Mouse (Mus musculus) liver, embryonic 16.5 days (tissue): ENCODE measurements around the gene Foxo3. TPM values are rescaled to one million over a fixed set of nuclear protein-coding genes. Genes with fewer than 3 reads are reported as not detected.

Source experiments
- ATAC-seq: fragments of 200-750 bp; cut with Nextera tagmentation; 2 replicates; pipeline ENCODE4 v1.8.0; 2017; ENCODE audit warnings: low read depth, mild to moderate bottlenecking, moderate number of reproducible peaks, moderate library complexity
- H3K27ac ChIP-seq: fragments of 300-500 bp; sonication (generic); 2 replicates; pipeline ENCODE4 v1.5.1; 2014; ENCODE audit warnings: mild to moderate bottlenecking, low read length
- H3K27me3 ChIP-seq: fragments of 300-500 bp; sonication (generic); 2 replicates; pipeline ENCODE4 v1.6.1; 2014; ENCODE audit warnings: low read depth, low read length, mixed read lengths; ENCODE audit not compliant: control insufficient read depth, insufficient read depth
- H3K36me3 ChIP-seq: fragments of 300-500 bp; sonication (generic); 2 replicates; pipeline ENCODE4 v1.6.1; 2014; ENCODE audit warnings: mild to moderate bottlenecking; ENCODE audit not compliant: control insufficient read depth, insufficient read depth
- H3K4me1 ChIP-seq: fragments of 300-500 bp; sonication (generic); 2 replicates; pipeline ENCODE4 v1.6.1; 2014; ENCODE audit warnings: low read depth, low read length, mixed read lengths; ENCODE audit not compliant: control insufficient read depth
- H3K4me2 ChIP-seq: fragments of 300-500 bp; sonication (generic); 2 replicates; pipeline ENCODE4 v1.6.1; 2014; ENCODE audit warnings: low read depth, low read length, mixed read lengths
- H3K4me3 ChIP-seq: fragments of 300-500 bp; sonication (generic); 2 replicates; pipeline ENCODE4 v1.5.1; 2014; ENCODE audit warnings: low read depth, mild to moderate bottlenecking, low read length
- H3K9ac ChIP-seq: fragments of 300-500 bp; sonication (generic); 2 replicates; pipeline ENCODE4 v1.6.1; 2014; ENCODE audit warnings: low read depth, low read length
- H3K9me3 ChIP-seq: fragments of 300-500 bp; sonication (generic); replicated peaks from 2 replicates; pipeline ENCODE4 v1.6.1; 2016; ENCODE audit warnings: low read length; ENCODE audit not compliant: control insufficient read depth
- WGBS: fragments of 180-500 bp; shearing (Covaris S2); extraction: QIAGEN DNeasy Blood & Tissue Kit; methylation state at CpG from one replicate; pipeline ENCODE4 v1.1.7; 2014; ENCODE audit not compliant: insufficient replicate concordance; 5-methylcytosine and 5-hydroxymethylcytosine counted together
- polyA plus RNA-seq: library from polyadenylated mRNA; unstranded; fragments of >200 nt; fragmentation: Nextera tagmentation; extraction: Ambion mirVana; gene quantifications from 2 replicates; pipeline ENCODE4 v1.2.1, GENCODE M21; 2015

The Foxo3 gene
- polyA plus RNA-seq, 1 experiment from 2014 or later, result 13.7 TPM

DNA sequence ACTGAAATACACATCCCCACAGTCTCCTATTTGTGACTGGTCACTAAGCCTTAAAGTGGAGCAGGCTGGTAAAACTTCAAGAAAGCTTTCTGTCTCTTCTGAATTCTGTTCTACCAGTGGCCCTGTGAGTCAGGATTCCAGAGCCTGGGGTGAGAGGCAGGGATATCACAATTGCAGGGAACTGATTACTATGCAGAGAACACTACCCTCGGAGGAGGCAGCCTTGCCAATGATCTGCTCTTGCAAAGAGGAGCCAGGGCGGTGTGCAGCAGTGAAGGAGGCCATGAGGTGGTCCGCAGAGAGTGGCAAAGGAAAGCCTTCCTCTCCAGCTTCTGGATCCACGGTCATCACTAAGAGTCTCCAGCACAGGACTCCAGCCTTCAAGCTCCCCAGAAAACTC is 34.8 kb downstream of the Foxo3 start:
- no peak for ATAC-seq
- Histone ChIP-seq H3K4me1 (peaks cover 76% of the 10 kb centered on the region), H3K4me3 (no peak overlapping the region), H3K27me3 (no peaks in the 10 kb centered on the region), H3K36me3 (peaks cover 10% of the 10 kb centered on the region; the same call in 1 of the 2 replicates), H3K9me3 (no peaks in the 10 kb centered on the region), H3K4me2 (no peak overlapping the region), H3K9ac (no peak overlapping the region), H3K27ac (0 out of 2 replicates have a peak overlapping the region, but pooled peaks have one; percentile 8)
- WGBS, result 81% methylated on average over 4 of the region's 4 CpGs

DNA sequence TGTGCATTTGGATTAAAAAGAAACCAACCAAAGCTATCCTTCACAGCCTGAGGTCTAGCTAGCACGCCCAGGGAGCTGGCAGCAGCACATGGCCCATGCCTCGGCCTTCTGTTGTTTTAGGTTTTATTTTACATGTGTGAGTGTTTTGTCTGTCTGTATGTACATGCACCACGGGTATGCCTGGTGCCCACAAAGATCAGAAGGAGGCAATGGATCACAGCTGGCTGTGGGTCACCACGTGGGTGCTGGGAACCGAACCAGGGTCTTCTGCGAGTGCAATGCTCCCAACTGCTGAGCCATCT is 36.8 kb downstream of the Foxo3 start:
- Histone ChIP-seq H3K27ac (no peak overlapping the region), H3K4me1 (peaks cover 66% of the 10 kb centered on the region), H3K9me3 (no peaks in the 10 kb centered on the region), H3K36me3 (peaks cover 10% of the 10 kb centered on the region; the same call in 1 of the 2 replicates), H3K27me3 (no peaks in the 10 kb centered on the region), H3K9ac (no peak overlapping the region), H3K4me3 (no peak overlapping the region), H3K4me2 (no peak overlapping the region)
- WGBS, result 92% methylated on average over 6 of the region's 6 CpGs
- ATAC-seq, result no peak

DNA sequence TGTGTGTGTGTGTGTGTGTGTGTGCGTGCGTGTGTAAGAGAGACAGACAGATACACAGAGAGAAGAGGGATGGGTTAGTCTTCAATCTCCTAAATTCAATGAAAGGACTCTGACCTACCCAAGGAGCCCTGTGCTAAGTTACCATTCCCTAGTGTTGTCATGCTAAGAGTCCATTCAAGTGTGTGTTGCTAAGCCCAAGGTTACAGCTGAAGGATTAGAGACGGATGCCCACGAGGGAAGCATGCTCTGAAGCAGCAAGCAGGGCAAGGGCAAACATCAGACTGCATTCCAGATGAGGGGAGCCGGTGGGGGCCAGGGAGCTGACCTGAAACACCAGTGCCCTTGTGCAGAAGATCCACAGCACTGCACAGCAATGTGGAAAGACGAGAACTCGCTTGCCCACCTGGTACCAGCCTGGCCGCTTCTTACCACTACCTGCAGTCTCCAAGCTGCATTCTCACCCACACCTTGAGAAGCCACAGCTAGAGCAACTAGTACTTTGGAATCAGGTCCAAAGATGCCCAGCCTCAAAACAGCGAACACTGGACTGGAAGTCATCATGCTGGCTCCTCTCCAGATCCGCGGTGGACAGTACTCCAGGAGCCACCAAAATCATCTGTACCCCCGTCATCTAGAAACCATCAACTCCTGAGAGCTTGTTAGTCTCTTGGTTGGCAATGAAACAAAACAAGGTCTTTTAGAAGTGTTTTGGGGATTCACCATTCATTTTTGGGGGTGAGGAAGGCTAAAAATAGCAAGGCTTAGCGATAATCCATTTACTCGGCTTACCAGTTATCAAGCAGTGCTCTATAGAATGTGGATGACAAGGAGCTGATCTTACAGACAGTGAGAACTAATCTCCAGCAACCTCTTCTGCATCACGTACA is 37.4 kb downstream of the Foxo3 start:
- Histone ChIP-seq H3K9ac (no peak overlapping the region), H3K27ac (no peak overlapping the region), H3K9me3 (no peaks in the 10 kb centered on the region), H3K4me2 (no peak overlapping the region), H3K36me3 (peaks cover 11% of the 10 kb centered on the region), H3K27me3 (no peaks in the 10 kb centered on the region), H3K4me1 (peaks cover 60% of the 10 kb centered on the region), H3K4me3 (no peak overlapping the region)
- ATAC-seq, result no peak
- 85% methylated on average over 15 of the region's 15 CpGs for WGBS

DNA sequence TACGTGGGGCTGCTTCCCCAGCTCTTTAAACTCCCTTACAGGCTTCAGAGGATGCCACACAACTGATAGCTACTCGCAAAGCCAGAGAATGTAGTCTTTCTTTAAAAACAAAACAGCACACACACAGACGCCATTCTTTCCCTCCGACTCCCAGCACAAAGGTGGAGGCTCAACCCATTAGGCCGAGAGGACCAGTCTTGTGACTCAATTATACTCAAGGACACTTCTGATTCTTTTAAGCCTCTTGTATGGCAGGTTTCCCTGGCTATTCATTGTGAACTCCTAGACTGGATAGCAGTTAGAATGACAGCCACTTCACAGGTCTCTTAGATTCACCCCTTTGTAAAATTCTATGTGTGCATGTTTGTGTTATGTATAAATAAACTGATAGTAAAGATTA is 38.3 kb downstream of the Foxo3 start:
- no peak overlapping the region for H3K9ac ChIP-seq
- 81% methylated on average over 5 of the region's 5 CpGs for WGBS

DNA sequence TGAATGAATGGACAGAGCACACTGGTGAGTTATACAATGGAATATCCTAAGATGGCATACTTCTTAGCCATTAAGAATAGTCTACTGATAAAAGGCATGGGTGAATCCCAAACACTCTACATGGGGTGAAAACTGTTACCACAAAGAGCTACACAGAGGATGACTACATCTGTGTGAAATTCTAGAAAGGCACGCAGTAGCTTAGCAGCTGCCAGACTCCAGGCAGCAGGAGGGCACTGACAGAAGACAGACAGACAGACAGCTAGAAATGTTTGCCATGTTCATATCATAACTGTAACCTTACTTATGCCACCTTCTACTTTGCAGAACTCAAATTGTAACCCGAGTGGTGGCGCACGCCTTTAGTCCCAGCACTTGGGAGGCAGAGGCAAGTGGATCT is 39.0 kb downstream of the Foxo3 start:
- no peak for ATAC-seq
- Histone ChIP-seq H3K36me3 (peaks cover 16% of the 10 kb centered on the region), H3K27me3 (no peaks in the 10 kb centered on the region), H3K27ac (peak overlapping the region; percentile 24; the same call in 1 of the 2 replicates), H3K4me3 (no peak overlapping the region), H3K9me3 (no peaks in the 10 kb centered on the region), H3K9ac (no peak overlapping the region), H3K4me2 (no peak overlapping the region), H3K4me1 (peaks cover 45% of the 10 kb centered on the region)
- 89% methylated on average over 4 of the region's 4 CpGs for WGBS

More for the DNA sequence above, 38.3 kb downstream of the Foxo3 start:
- Histone ChIP-seq H3K27me3 (no peaks in the 10 kb centered on the region), H3K4me2 (no peak overlapping the region), H3K27ac (0 out of 2 replicates have a peak overlapping the region, but pooled peaks have one; percentile 12), H3K4me3 (no peak overlapping the region), H3K9me3 (no peaks in the 10 kb centered on the region), H3K4me1 (peaks cover 51% of the 10 kb centered on the region), H3K36me3 (peaks cover 18% of the 10 kb centered on the region)
- ATAC-seq, result no peak

DNA sequence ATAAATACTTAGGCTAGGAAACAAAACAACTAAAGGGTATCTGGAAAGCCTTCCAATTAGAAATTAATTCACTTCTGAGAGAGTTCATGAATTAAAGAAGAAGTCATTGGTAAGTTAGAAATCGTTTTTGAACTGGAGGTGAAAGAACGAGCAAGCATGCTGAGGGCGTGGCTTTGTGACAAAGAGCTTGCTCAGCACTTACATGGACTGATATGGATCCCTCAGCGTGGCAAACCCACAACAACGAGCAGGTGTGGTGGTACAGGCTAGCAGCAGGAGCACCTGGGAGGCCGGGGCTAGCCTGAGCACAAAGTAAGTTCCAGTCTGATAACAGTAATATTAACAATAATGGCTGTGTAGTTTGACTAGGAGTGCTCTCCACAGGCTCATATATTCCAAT is 41.2 kb downstream of the Foxo3 start:
- Histone ChIP-seq H3K36me3 (peaks cover 12% of the 10 kb centered on the region), H3K27me3 (no peaks in the 10 kb centered on the region), H3K4me1 (peaks cover 42% of the 10 kb centered on the region), H3K4me2 (no peak overlapping the region), H3K9me3 (no peaks in the 10 kb centered on the region), H3K4me3 (no peak overlapping the region), H3K9ac (no peak overlapping the region), H3K27ac (peak overlapping the region; percentile 35; the same call in 1 of the 2 replicates)
- WGBS, result 42% methylated on average over 6 of the region's 6 CpGs
- ATAC-seq, result no peak

DNA sequence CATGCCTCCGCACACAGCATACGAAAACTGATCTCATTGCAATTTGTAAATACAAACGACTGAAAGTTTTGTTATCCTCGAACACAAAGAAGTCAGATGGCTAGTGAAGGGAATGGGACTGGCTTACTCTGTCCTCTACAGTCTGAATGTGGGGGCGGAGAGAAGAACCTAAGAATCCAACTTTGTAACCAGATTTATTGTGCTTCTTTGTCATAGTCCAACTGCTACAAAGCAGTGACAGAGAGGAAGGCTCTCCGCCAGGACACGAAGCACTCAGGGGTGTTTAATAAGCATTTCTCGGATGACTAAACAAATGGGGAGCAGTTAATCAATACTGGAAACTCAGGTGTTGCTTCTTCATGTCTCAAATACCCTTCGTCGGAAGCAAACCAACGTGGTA is 43.6 kb downstream of the Foxo3 start:
- Histone ChIP-seq H3K4me2 (no peak overlapping the region), H3K4me1 (peaks cover 39% of the 10 kb centered on the region), H3K4me3 (no peak overlapping the region), H3K27ac (no peak overlapping the region), H3K27me3 (no peaks in the 10 kb centered on the region), H3K9me3 (no peaks in the 10 kb centered on the region), H3K36me3 (peaks cover 8% of the 10 kb centered on the region), H3K9ac (no peak overlapping the region)
- no peak for ATAC-seq
- WGBS, result 88% methylated on average over 11 of the region's 11 CpGs

DNA sequence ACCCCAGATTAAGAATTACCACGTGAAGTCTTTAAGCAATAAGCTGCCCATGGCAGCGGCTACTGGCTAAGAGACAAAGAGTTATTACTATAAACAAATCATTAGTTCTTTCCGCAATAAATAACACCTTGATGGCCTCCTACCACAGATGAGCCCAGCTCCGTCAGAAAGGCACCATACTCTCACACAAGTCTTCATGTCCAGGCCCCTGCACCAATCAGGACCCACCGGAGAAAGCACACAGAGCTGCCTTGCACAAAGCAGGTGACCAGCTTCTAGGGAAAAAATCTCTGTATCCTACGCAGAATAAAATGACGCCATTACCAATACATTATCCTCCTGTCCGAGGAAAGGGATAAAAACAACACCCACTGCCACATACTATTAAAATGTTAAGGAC is 44.7 kb downstream of the Foxo3 start:
- no peak for ATAC-seq
- 89% methylated on average over 8 of the region's 8 CpGs for WGBS
- no peaks in the 10 kb centered on the region for H3K27me3 ChIP-seq
- H3K27ac ChIP-seq, result no peak overlapping the region
- H3K4me1 ChIP-seq, result peaks cover 35% of the 10 kb centered on the region
- H3K4me2 ChIP-seq, result no peak overlapping the region
- peaks cover 10% of the 10 kb centered on the region for H3K36me3 ChIP-seq
- H3K4me3 ChIP-seq, result no peak overlapping the region
- H3K9ac ChIP-seq, result no peak overlapping the region
- H3K9me3 ChIP-seq, result no peaks in the 10 kb centered on the region

DNA sequence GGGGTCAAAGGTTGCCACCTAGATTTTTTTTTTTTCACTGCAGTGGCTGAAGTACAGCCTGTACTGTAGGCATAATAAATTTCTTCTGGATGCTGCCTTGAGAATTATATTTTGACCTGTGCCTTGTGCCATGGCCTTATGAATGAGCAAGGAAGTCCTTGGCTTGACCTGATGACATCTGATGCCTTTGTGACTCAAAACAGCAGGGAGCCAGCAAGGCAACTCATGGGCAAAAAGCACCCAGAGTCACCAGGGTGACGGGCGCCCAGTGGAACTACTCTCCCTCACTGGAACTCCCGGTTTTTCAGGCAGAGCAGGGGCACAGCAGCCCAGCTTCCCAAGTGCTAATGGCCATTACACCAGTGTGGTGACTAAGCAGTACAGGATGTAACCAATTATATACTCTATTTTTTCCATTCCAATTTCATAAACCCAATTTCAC is 45.4 kb downstream of the Foxo3 start:
- H3K4me2 ChIP-seq, result no peak overlapping the region
- no peak overlapping the region for H3K27ac ChIP-seq
- H3K27me3 ChIP-seq, result no peaks in the 10 kb centered on the region
- WGBS, result 77% methylated on average over 3 of the region's 3 CpGs
- peaks cover 34% of the 10 kb centered on the region for H3K4me1 ChIP-seq
- peaks cover 17% of the 10 kb centered on the region for H3K36me3 ChIP-seq
- no peak overlapping the region for H3K9ac ChIP-seq
- H3K9me3 ChIP-seq, result no peaks in the 10 kb centered on the region
- no peak overlapping the region for H3K4me3 ChIP-seq
- peak; percentile 4; the same call in 1 of the 2 replicates for ATAC-seq
